Mouse (Mus musculus) gastrocnemius, postnatal 14 days (tissue): Measurements from ENCODE around the gene Galnt2. TPM values are rescaled to one million over a fixed set of nuclear protein-coding genes. Genes with fewer than 3 reads are reported as not detected.

Source experiments
- DNase-seq: peaks from one replicate; pipeline ENCODE4 v3.0.0; 2021; ENCODE audit warnings: mixed read lengths
- intact Hi-C: fragments of 180-260 bp; cut with DNase I; formaldehyde crosslinking; loops from one replicate; pipeline ENCODE4 v1.15.1; 2025; ENCODE audit warnings: low total_unique reads
- total RNA-seq, 2 experiments: library from RNA; stranded (reverse); gene quantifications; 2 replicates each; pipeline ENCODE4 v1.2.3; 2021

The Galnt2 gene
- total RNA-seq, 2 experiments from 2014 or later, result 30.4 to 32.4 TPM

GRCm38 (mm10) chr8:124384336-124384735 lies 153.1 kb downstream of the Galnt2 start:
- no peak for DNase-seq
- intact Hi-C loops, result no loop called here

- intact Hi-C loops, result no loop called here
- no peak for DNase-seq
These were observed 155.2 kb downstream of the Galnt2 start for GRCm38 (mm10) chr8:124386225-124386899.

- no peak for DNase-seq
- intact Hi-C loops, result no loop called here
These were observed 158.3 kb downstream of the Galnt2 start for GRCm38 (mm10) chr8:124389495-124389894.

GRCm38 (mm10) chr8:124391191-124391590 lies 160.0 kb downstream of the Galnt2 start:
- no peak for DNase-seq
- intact Hi-C loops, result no loop called here

GRCm38 (mm10) chr8:124392271-124393012 lies 161.3 kb downstream of the Galnt2 start:
- DNase-seq, result no peak
- intact Hi-C loops, result no loop called here

- no peak for DNase-seq
- intact Hi-C loops, result no loop called here
These were observed 161.8 kb downstream of the Galnt2 start for GRCm38 (mm10) chr8:124393013-124393412.

- DNase-seq, result no peak
- intact Hi-C loops, result no loop called here
These were observed 162.7 kb downstream of the Galnt2 start for GRCm38 (mm10) chr8:124393927-124394326.

DNA sequence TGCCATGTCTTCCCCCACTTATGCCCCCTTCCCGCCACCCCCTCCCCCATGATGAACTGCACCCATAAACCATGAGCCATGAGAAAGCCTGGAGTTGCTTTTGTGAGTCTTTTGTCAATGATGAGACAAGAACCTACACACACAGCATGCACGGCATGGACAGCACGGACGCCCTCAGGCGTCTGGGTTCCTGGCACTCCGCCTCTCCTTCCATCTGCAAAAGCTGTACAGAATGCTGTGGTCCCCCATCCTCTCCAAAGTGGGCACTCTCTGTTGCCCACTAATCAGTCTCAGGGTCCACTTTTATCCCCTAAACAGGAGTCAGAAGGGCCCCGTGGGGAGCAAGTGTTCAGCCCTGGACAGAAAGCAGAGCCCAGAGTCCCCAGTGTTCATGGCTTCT lies 163.8 kb downstream of the Galnt2 start:
- no peak for DNase-seq
- intact Hi-C loops, result loop anchor here (5.0 kb wide), 1 partner anchor 177 kb away; no protein-coding TSS in a partner anchor

Other genes starting within 250 kb of the Galnt2 start
- gene Abcb10, start 248.3 kb upstream of the Galnt2 start, total RNA-seq, result 10 to 100 TPM; 12.1 to 13.0 TPM
- 10 to 100 TPM; 11.3 to 12.6 TPM for gene Taf5l, start 210.0 kb upstream of the Galnt2 start, total RNA-seq
- gene Urb2, start 209.9 kb upstream of the Galnt2 start, total RNA-seq, result 1 to 10 TPM; 6.0 to 8.7 TPM
- under 1 TPM; 0.57 to 0.73 TPM for gene Pgbd5, start 208.3 kb downstream of the Galnt2 start, total RNA-seq